Mouse (Mus musculus): ENCODE data around the gene Sh3pxd2a. TPM values are rescaled to one million over a fixed set of nuclear protein-coding genes. Genes with fewer than 3 reads are reported as not detected.

Gene Sh3pxd2a
- 8.7 and 9.6 TPM in 2 replicates for polyA plus RNA-seq (2014; fragmentation: Nextera tagmentation; extraction: Ambion mirVana)

- Histone ChIP-seq H3K27ac (ENCODE audit: low read depth, low read length) (peak within 1 kb of the TSS; percentile 85), H3K9me3 (ENCODE audit: control insufficient read depth, low read length) (no peaks in the 10 kb centered on the region), H3K36me3 (ENCODE audit: control insufficient read depth, insufficient read depth, low read length) (no peaks in the 10 kb centered on the region; the same call in 1 of the 2 replicates), H3K4me2 (replicated peaks; ENCODE audit: low read depth, low read length) (peak within 1 kb of the TSS; percentile 78), H3K4me3 (ENCODE audit: low read length) (peak within 1 kb of the TSS; percentile 84), H3K4me1 (ENCODE audit: control insufficient read depth, insufficient read depth, low read length) (peaks cover 20% of the 10 kb centered on the region), H3K27me3 (ENCODE audit: control insufficient read depth, insufficient read depth, low read length) (no peaks in the 10 kb centered on the region), H3K9ac (ENCODE audit: low read depth, low read length) (peak within 1 kb of the TSS; percentile 87)
- 1% methylated on average over 66 of the region's 70 CpGs for WGBS
- ATAC-seq (ENCODE audit: low FRiP score, low TSS enrichment): peak; percentile 94
Measured at GRCm38 (mm10) chr19:47464304-47465241, at the start of gene Sh3pxd2a. Gene Sh3pxd2a (minus strand): TSS chr19:47464401.

- Histone ChIP-seq H3K4me1 (ENCODE audit: control insufficient read depth, insufficient read depth, low read length) (peaks cover 37% of the 10 kb centered on the region), H3K27ac (ENCODE audit: low read depth, low read length) (no peak overlapping the region), H3K27me3 (ENCODE audit: control insufficient read depth, insufficient read depth, low read length) (no peaks in the 10 kb centered on the region), H3K36me3 (ENCODE audit: control insufficient read depth, insufficient read depth, low read length) (peaks cover 28% of the 10 kb centered on the region), H3K9me3 (ENCODE audit: control insufficient read depth, low read length) (no peaks in the 10 kb centered on the region), H3K9ac (ENCODE audit: low read depth, low read length) (no peak overlapping the region), H3K4me3 (ENCODE audit: low read length) (no peak overlapping the region), H3K4me2 (replicated peaks; ENCODE audit: low read depth, low read length) (no peak overlapping the region)
- WGBS: 70% methylated on average over 4 of the region's 4 CpGs
- no peak for ATAC-seq (ENCODE audit: low FRiP score, low TSS enrichment)
Measured at GRCm38 (mm10) chr19:47513618-47513897, 49.4 kb upstream of the Sh3pxd2a start.

- Histone ChIP-seq H3K4me3 (ENCODE audit: low read length) (no peak overlapping the region), H3K9ac (ENCODE audit: low read depth, low read length) (no peak overlapping the region), H3K4me1 (ENCODE audit: control insufficient read depth, insufficient read depth, low read length) (peaks cover 40% of the 10 kb centered on the region), H3K27ac (ENCODE audit: low read depth, low read length) (no peak overlapping the region), H3K27me3 (ENCODE audit: control insufficient read depth, insufficient read depth, low read length) (no peaks in the 10 kb centered on the region), H3K36me3 (ENCODE audit: control insufficient read depth, insufficient read depth, low read length) (peaks cover 28% of the 10 kb centered on the region), H3K9me3 (ENCODE audit: control insufficient read depth, low read length) (no peaks in the 10 kb centered on the region), H3K4me2 (replicated peaks; ENCODE audit: low read depth, low read length) (no peak overlapping the region)
- 59% methylated on average over 21 of the region's 21 CpGs for WGBS
- no peak for ATAC-seq (ENCODE audit: low FRiP score, low TSS enrichment)
Measured at GRCm38 (mm10) chr19:47512794-47513617, 48.8 kb upstream of the Sh3pxd2a start.

GRCm38 (mm10) chr19:47511958-47512357 lies 47.8 kb upstream of the Sh3pxd2a start:
- ATAC-seq (ENCODE audit: low FRiP score, low TSS enrichment): peak; percentile 41; the same call in 1 of the 2 replicates

GRCm38 (mm10) chr19:47511294-47511675 lies 47.1 kb upstream of the Sh3pxd2a start:
- Histone ChIP-seq H3K27ac (ENCODE audit: low read depth, low read length) (peak overlapping the region; percentile 71), H3K4me1 (ENCODE audit: control insufficient read depth, insufficient read depth, low read length) (peaks cover 40% of the 10 kb centered on the region), H3K36me3 (ENCODE audit: control insufficient read depth, insufficient read depth, low read length) (peaks cover 20% of the 10 kb centered on the region), H3K9me3 (ENCODE audit: control insufficient read depth, low read length) (no peaks in the 10 kb centered on the region), H3K4me3 (ENCODE audit: low read length) (no peak overlapping the region), H3K9ac (ENCODE audit: low read depth, low read length) (no peak overlapping the region), H3K4me2 (replicated peaks; ENCODE audit: low read depth, low read length) (no peak overlapping the region), H3K27me3 (ENCODE audit: control insufficient read depth, insufficient read depth, low read length) (no peaks in the 10 kb centered on the region)
- 54% methylated on average over 7 of the region's 7 CpGs for WGBS
- ATAC-seq (ENCODE audit: low FRiP score, low TSS enrichment): no peak

More at GRCm38 (mm10) chr19:47511958-47512357, 47.8 kb upstream of the Sh3pxd2a start:
- H3K4me2 ChIP-seq (replicated peaks; ENCODE audit: low read depth, low read length): no peak overlapping the region
- H3K4me1 ChIP-seq (ENCODE audit: control insufficient read depth, insufficient read depth, low read length): peaks cover 40% of the 10 kb centered on the region
- 34% methylated on average over 6 of the region's 6 CpGs for WGBS
- H3K36me3 ChIP-seq (ENCODE audit: control insufficient read depth, insufficient read depth, low read length): peaks cover 26% of the 10 kb centered on the region
- peak overlapping the region; percentile 53; the same call in 1 of the 2 replicates for H3K27ac ChIP-seq (ENCODE audit: low read depth, low read length)
- H3K9me3 ChIP-seq (ENCODE audit: control insufficient read depth, low read length): no peaks in the 10 kb centered on the region
- H3K27me3 ChIP-seq (ENCODE audit: control insufficient read depth, insufficient read depth, low read length): no peaks in the 10 kb centered on the region
- H3K4me3 ChIP-seq (ENCODE audit: low read length): no peak overlapping the region
- no peak overlapping the region for H3K9ac ChIP-seq (ENCODE audit: low read depth, low read length)

GRCm38 (mm10) chr19:47510473-47511293 lies 46.5 kb upstream of the Sh3pxd2a start:
- peak; percentile 14; the same call in 1 of the 2 replicates for ATAC-seq (ENCODE audit: low FRiP score, low TSS enrichment)
- 32% methylated on average over 25 of the region's 25 CpGs for WGBS
- Histone ChIP-seq H3K36me3 (ENCODE audit: control insufficient read depth, insufficient read depth, low read length) (peaks cover 16% of the 10 kb centered on the region), H3K4me1 (ENCODE audit: control insufficient read depth, insufficient read depth, low read length) (peaks cover 40% of the 10 kb centered on the region), H3K4me3 (ENCODE audit: low read length) (no peak overlapping the region), H3K9ac (ENCODE audit: low read depth, low read length) (0 out of 2 replicates have a peak overlapping the region, but pooled peaks have one; percentile 5), H3K4me2 (replicated peaks; ENCODE audit: low read depth, low read length) (0 out of 2 replicates have a peak overlapping the region, but pooled peaks have one; percentile 10), H3K27ac (ENCODE audit: low read depth, low read length) (peak overlapping the region; percentile 87), H3K9me3 (ENCODE audit: control insufficient read depth, low read length) (no peaks in the 10 kb centered on the region), H3K27me3 (ENCODE audit: control insufficient read depth, insufficient read depth, low read length) (no peaks in the 10 kb centered on the region)

- WGBS: 76% methylated on average over 7 of the region's 7 CpGs
- no peak for ATAC-seq (ENCODE audit: low FRiP score, low TSS enrichment)
- Histone ChIP-seq H3K27ac (ENCODE audit: low read depth, low read length) (peak overlapping the region; percentile 87; the same call in 1 of the 2 replicates), H3K4me3 (ENCODE audit: low read length) (no peak overlapping the region), H3K4me2 (replicated peaks; ENCODE audit: low read depth, low read length) (no peak overlapping the region), H3K27me3 (ENCODE audit: control insufficient read depth, insufficient read depth, low read length) (no peaks in the 10 kb centered on the region), H3K4me1 (ENCODE audit: control insufficient read depth, insufficient read depth, low read length) (peaks cover 40% of the 10 kb centered on the region), H3K9me3 (ENCODE audit: control insufficient read depth, low read length) (no peaks in the 10 kb centered on the region), H3K9ac (ENCODE audit: low read depth, low read length) (no peak overlapping the region), H3K36me3 (ENCODE audit: control insufficient read depth, insufficient read depth, low read length) (peaks cover 10% of the 10 kb centered on the region)
Measured at GRCm38 (mm10) chr19:47510135-47510472, 45.9 kb upstream of the Sh3pxd2a start.

GRCm38 (mm10) chr19:47508771-47509281 lies 44.6 kb upstream of the Sh3pxd2a start:
- Histone ChIP-seq H3K36me3 (ENCODE audit: control insufficient read depth, insufficient read depth, low read length) (no peaks in the 10 kb centered on the region; the same call in 1 of the 2 replicates), H3K4me2 (replicated peaks; ENCODE audit: low read depth, low read length) (no peak overlapping the region), H3K27ac (ENCODE audit: low read depth, low read length) (peak overlapping the region; percentile 65; the same call in 1 of the 2 replicates), H3K4me3 (ENCODE audit: low read length) (no peak overlapping the region), H3K9me3 (ENCODE audit: control insufficient read depth, low read length) (no peaks in the 10 kb centered on the region), H3K9ac (ENCODE audit: low read depth, low read length) (no peak overlapping the region), H3K4me1 (ENCODE audit: control insufficient read depth, insufficient read depth, low read length) (peaks cover 40% of the 10 kb centered on the region), H3K27me3 (ENCODE audit: control insufficient read depth, insufficient read depth, low read length) (no peaks in the 10 kb centered on the region)
- 48% methylated on average over 5 of the region's 5 CpGs for WGBS
- ATAC-seq (ENCODE audit: low FRiP score, low TSS enrichment): 0 out of 2 replicates have a peak, but pooled peaks have one; percentile 13
